Mouse (Mus musculus) NIH3T3 (cell line): ENCODE data around the gene Ficd.

ENCODE experiments used
- DNase-seq: peaks from one replicate; pipeline ENCODE4 v3.0.0-alpha.2; 2012; ENCODE audit warnings: low read depth

Gene Ficd

GRCm38 (mm10) chr5:113735345-113736112, at the start of gene Ficd:
TSS of gene Ficd (plus strand) at chr5:113735803.
- DNase-seq: peak; percentile 99

DNA sequence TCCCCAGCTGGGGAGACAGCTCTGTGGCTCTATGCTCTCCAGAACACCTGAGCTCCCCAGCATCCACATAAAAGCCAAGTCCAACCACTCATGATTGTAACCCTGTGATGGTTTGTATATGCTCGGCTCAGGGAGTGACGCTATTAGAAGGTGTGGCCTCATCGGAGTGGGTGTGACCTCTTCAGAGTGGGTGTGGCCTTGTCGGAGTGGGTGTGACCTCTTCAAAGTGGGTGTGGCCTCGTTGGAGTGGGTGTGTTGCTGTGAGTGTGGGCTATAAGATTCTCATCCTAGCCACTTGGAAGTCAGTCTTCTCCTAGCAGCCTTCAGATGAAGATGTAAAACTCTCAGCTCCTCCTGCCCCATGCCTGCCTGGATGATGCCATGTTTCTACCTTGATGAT, 48.1 kb upstream of the Ficd start:
- DNase-seq: no peak

- no peak for DNase-seq
Observed at GRCm38 (mm10) chr5:113690069-113690548, 45.5 kb upstream of the Ficd start.

DNA sequence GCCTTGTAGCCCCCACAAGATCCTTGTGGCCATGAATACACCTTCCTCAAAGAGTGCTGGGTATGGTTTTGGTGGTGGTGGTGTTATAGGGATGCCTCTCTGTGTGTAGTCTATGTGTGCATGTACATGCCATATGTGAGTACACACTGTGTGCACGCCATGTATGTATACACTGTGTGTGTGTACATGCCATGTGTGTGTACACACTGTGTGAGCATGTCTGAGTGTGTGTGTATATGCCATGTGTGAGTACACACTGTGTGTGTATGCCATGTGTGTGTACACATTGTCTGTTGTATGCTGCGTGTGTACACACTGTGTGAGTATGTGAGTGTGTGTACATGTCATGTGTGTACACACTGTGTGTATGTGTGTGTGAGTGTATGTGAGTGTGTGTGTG, 44.7 kb upstream of the Ficd start:
- no peak for DNase-seq

DNA sequence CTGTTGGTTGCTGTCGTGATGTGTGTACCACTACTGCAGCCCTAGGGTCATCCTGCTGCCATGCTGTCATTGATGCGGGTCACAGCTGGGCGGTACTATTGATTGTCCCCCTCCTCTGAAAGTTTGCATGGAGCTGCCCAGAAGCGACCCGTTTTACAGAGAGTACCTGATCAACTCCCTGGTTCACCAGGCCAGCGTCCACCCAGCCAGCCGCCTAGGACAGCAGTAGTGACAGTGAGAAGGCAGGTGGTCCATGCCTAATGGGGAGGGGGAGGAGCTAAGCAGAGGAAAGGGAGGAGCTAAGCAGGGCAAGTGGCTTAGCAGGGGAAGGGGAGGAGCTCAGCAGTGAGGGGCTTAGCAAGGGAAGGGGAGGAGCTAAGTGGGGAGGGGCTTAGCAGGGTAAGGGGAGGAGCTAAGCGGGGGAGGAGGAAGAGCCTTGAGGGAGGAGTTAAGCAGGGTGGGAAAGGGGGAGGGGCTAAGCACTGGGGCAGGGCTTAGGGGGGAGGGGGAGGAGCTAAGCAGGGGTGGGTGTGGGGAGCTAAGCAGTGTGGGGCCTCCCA, 42.3 kb upstream of the Ficd start:
- DNase-seq: no peak

DNA sequence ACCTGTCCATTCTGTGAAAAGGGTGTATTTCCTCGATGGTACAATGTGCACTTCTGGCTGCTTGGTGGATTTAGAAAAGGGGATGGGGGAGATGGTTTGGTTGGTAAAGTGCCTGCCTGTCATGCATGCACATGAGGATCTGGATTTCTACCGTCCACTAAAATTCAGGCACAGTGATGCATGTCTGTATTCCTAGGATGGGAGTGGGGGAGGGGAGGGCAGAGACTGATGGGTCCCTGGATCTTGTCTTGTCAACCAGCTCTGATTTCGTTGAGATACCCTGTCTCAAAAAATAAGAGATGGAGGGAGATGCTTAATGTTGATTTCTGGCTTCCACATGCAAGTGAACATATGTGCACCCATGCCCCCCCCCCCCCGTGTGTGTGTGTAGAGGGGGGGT, 41.6 kb upstream of the Ficd start:
- DNase-seq: no peak

GRCm38 (mm10) chr5:113694415-113694814, 41.2 kb upstream of the Ficd start:
- no peak for DNase-seq

GRCm38 (mm10) chr5:113700388-113701023, 35.1 kb upstream of the Ficd start:
- DNase-seq: no peak

DNA sequence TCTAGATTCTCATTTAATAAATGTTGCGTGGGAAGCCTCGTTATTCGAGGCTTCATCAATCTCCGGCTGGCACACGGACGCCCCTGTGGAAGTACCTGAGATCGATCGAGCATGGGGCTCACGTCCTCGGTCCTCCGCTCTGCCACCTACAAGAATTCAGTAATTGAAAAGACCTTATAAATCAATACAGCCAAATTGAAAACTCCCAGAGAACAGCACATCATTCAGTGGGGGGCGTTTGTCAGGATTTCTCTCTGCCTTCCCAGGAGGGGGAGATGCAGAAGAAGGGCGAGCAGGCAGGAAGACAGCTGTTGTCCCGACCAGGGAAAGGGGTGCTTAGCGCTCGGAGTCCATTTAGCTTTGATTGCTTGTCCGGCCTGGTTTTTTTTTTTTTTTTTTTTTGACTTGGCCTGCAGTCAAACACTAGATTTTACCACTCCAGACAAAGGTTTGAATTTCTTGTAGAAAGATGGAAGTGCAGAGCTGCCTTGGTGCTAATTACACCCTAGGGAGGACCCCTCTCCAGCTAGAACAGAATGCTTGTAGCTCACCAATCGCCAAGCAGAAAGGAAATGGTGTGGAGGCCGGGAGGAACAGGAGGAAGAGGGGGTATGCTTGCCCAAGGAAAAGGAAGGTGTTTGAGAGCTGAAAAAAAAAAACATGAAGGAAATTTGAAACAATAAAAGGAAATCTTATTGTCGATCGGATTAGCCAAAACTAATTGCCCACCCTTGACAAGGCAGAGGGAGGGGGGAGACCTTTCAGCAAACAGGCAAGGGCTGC, 31.6 kb upstream of the Ficd start:
- no peak for DNase-seq

GRCm38 (mm10) chr5:113712861-113713260, 22.7 kb upstream of the Ficd start:
- no peak for DNase-seq

DNA sequence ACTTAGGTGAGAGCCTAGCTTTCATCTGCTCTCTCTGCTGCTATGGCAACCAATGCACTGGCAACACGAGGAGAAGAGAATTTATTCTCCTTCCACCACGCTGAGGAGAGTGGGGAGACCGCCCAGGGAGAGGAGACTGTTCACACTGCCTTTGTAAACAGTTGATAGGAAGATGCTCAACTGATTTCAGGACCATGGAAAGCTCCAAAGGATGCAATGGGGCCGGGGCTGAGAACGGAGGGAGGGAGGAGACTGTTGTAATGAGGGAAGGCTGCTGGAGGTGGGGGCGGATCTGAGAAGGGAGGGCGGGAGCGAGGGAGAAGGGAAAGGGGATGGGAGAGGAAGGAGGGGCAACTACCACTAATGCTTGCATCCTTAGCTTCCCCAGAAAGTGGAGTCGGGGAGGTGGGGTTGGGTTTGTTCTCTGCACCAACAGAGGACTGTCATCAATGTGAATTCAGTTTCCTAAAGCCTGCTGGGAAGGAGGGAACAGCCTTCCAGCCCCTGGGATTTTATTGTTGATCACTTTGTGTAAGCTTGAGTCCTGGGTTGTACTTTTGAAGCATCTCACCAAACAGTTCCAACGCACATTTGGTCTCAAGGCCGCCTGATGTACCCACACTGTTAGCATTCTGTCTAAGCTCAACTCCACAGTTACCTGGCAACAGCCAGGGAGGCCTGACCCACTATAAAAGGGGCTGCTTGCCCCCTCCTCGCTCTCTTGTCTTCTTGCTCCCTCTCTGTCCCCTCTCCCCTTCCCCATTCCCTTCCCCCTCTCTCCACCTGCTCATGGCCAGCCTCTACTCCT, 18.8 kb upstream of the Ficd start:
- DNase-seq: peak; percentile 74

GRCm38 (mm10) chr5:113719221-113719661, 16.4 kb upstream of the Ficd start:
- no peak for DNase-seq

DNA sequence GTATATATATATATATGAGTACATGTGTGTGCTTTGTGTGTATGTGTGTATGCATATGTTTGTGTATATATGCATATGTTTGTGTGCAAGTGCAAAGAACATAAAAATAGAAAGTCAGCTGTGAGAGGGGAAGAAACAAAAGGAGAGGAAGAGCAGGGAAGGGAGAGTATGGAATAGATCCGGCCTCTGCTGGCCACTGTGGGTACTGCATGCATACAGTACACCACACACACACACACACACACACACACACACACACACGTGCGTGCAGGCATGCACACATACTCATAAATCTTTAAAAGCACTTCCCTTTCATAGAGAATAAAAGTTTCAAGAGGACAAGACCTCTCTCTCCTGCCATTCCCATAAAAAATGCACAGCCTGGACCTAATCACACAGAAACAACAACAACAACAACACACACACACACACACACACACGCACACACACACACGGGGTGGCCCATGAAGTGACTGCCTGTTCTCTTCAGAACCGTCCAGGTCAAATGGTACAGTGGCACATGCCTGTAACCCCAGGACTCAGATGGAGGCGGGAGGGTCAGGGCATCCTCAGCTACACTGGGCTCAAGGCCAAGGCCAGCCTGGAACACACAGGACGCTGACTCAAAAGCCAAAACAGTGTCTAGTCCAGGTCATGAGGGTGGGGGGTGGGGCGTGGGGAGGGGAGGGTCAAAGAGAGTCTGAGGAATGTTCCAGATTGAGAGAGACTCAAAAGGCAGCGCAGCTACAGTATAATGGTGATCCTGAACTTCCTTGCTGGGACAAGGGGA, 13.2 kb upstream of the Ficd start:
- DNase-seq: no peak

DNA sequence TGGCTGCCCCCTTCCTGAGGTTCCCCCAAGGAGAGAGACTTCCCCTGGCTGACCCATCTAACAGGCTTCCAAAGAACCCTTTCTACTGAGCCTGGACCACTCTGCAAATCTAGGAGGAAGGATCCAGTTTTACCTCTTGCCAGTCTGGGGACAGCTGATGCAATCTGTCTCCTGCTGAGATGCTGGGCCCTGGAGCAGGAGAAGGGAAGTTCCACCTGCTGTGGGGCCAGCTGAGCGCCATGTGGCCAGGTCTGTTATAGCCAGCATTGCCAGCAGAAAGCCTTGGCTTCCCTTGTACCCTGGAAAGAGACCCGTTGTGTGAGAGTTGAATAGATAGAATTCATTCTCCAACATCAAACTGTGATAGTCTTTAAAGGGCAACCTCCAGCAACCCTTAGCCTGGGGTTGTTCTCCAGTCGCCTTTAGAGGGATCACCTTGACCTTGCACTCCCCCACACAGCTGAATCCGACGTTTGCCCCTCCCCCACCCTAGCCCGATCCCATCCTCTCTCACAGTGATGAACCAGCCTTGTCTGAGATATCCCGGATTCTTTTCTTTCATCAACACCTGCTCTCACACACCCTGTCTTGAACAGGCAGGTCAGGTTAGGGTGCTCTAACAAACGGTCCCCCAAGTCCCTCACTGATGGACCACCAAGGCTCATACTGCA, 11.9 kb upstream of the Ficd start:
- DNase-seq: no peak

DNA sequence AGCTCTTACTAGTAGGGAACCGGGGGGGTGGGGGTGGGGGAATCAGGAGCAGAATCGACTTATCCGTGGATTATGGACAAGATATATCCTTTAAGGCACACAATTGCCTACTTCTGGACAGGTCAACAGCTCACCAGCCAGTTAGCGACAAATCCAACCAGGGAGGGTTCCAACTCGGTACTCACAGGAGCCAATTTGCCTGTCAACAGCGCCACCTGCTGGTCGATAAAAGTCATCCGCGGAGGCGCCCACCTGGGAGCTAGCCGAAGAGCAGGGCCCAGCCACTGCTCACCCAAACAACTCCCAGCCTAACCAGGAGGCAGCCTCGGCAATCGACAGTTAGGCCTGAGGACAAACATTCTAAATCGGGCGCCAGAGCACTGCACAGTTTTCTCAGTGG, 11.2 kb upstream of the Ficd start, which contains the start of gene 1700069L16Rik:
Gene 1700069L16Rik (minus strand): TSS at position 327 of the 400 bp plus-strand sequence.
- peak; percentile 87 for DNase-seq

DNA sequence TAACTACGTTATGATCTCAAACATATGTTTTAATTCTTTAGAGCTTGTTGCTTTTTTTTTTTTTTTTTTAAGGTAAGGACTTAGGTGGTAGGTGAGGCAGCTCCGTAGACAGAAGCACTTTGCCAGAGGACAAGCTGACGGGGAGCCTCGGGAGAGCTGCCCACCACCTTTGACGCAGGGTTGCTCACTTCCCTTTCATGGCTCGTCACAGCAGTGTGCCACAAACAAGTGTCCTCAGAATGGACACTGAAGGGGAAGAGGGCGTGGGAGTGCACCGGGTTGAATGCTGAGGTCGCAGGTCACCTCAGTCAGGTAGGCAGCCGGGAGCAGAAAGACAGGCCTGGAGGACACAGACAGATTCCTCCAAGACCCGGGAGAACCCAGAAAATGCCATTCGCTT, 10.2 kb upstream of the Ficd start:
- DNase-seq: no peak

GRCm38 (mm10) chr5:113726618-113727017, 9.0 kb upstream of the Ficd start:
- no peak for DNase-seq

DNA sequence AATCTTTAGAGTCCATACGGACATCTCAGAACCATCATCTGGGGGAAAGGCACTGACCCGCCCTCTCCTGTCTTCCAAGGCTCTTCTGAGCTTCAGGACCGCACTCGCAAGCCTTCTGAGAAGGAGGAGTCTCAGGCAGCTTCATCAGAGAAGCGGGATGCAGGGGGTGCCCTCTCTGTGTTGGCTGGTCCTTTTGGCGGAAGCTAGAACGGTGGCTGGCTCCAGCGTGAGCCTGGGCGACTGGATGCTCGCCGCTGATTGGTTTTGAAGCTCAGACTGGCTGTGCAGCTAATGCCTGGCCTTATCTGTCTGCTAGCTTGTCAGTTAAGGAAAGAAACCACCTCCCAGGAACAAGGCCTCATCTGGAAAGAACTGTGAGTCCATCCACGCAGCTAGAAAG, 8.4 kb upstream of the Ficd start:
- no peak for DNase-seq

DNA sequence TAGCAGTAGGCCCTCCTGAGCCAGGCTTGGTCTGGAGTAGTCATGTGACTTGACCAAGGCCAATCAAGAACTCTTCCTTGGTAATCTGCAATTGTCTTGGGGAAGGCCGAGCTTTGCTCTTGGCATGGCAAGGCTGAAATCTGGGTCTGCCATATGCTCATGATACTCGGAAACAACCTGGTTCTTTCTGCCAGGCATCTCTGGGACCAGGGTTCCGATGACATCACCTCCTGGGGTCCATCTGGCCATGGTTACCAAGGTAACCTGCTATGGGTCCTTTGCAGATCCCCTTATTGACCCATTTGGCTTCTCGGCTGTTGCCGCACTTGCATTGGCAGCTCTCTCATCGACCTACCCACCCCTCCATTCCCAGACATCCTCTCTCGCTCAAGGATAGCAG, 7.6 kb upstream of the Ficd start:
- DNase-seq: no peak

GRCm38 (mm10) chr5:113728691-113729090, 6.9 kb upstream of the Ficd start:
- DNase-seq: no peak
